Mouse (Mus musculus) testis, adult 2 months (tissue): ENCODE results near the gene Mok.

Source experiments
- CTCF ChIP-seq: fragments of 200-500 bp; IDR thresholded peaks from 2 replicates; pipeline ENCODE4 v1.5.1; 2012; ENCODE audit warnings: low read depth, mild to moderate bottlenecking, inconsistent platforms, low read length, moderate library complexity; ENCODE audit not compliant: control insufficient read depth, insufficient read depth, insufficient replicate concordance
- POLR2A ChIP-seq: fragments of 200-500 bp; IDR thresholded peaks from 2 replicates; pipeline ENCODE4 v1.6.1; 2012; ENCODE audit warnings: low read depth, mild to moderate bottlenecking, inconsistent platforms, low read length, moderate library complexity; ENCODE audit not compliant: control insufficient read depth

GRCm38 (mm10) chr12:110830293-110831024, 10.3 kb downstream of the Mok start:
- TF ChIP-seq POLR2A (no peak), CTCF (no peak)
